Mouse (Mus musculus) monocyte, adult 2 months (primary cell): ENCODE measurements around the gene Etnk2.

ENCODE experiments used
- DNase-seq, 2 experiments: peaks; one replicate each; pipeline ENCODE4 v3.0.0; 2022; ENCODE audit warnings: low spot score in 2 of 2, low read depth in 1 of 2

Gene Etnk2

GRCm38 (mm10) chr1:133415086-133415485, 51.7 kb downstream of the Etnk2 start:
- no peak for DNase-seq

GRCm38 (mm10) chr1:133415505-133415904, 52.1 kb downstream of the Etnk2 start:
- DNase-seq = no peak

- no peak for DNase-seq
Measured at GRCm38 (mm10) chr1:133416472-133416871, 53.1 kb downstream of the Etnk2 start.

GRCm38 (mm10) chr1:133417113-133417512, 53.7 kb downstream of the Etnk2 start:
- DNase-seq = no peak

- DNase-seq = no peak
Measured at GRCm38 (mm10) chr1:133417539-133417938, 54.2 kb downstream of the Etnk2 start.

- DNase-seq = peak in 1 of 2 experiments; percentile 26
Measured at GRCm38 (mm10) chr1:133418164-133418800, 54.9 kb downstream of the Etnk2 start.

- no peak for DNase-seq
Measured at GRCm38 (mm10) chr1:133419178-133419834, 55.9 kb downstream of the Etnk2 start.

- no peak for DNase-seq
Measured at GRCm38 (mm10) chr1:133420491-133420890, 57.1 kb downstream of the Etnk2 start.

- no peak for DNase-seq
Measured at GRCm38 (mm10) chr1:133421061-133421460, 57.7 kb downstream of the Etnk2 start.

- DNase-seq = no peak
Measured at GRCm38 (mm10) chr1:133421975-133422570, 58.7 kb downstream of the Etnk2 start.

GRCm38 (mm10) chr1:133422615-133423161, 59.3 kb downstream of the Etnk2 start:
- no peak for DNase-seq

- no peak for DNase-seq
Measured at GRCm38 (mm10) chr1:133423166-133423542, 59.8 kb downstream of the Etnk2 start.

GRCm38 (mm10) chr1:133423543-133424480, 60.4 kb downstream of the Etnk2 start, which contains the start of gene Sox13:
TSS of gene Sox13 (minus strand) at chr1:133424377.
- DNase-seq = no peak

- no peak for DNase-seq
Measured at GRCm38 (mm10) chr1:133424547-133425140, 61.3 kb downstream of the Etnk2 start.
